In genomic region chr11:82177711-82178110, GRCm38 (mm10) we compare ENCODE assay signal across 10 mouse cellular contexts.
A peak's percentile ranks its signal among the peaks of the same experiment; 100 is the strongest.
DNase-seq lines count a peak whose midpoint lies in the region; ATAC-seq lines count a peak whose summit lies in the region.
"Had no signal": no experiment of that assay in that cellular context is flagged by ENCODE, and none has a peak within 500 bp of the region (broad histone marks: within the 10 kb centered on the region; RNA-seq: fewer than 3 reads in every experiment).

No protein-coding gene starts in this region.

- no peak overlapping the region for H3K4me3 ChIP-seq in kidney, embryonic 16.5 days (ENCODE audit: low read length)
- H3K4me3 ChIP-seq: embryonic facial prominence, embryonic 13.5 days; megakaryocyte, embryonic 14.5 days had no signal

- no peak overlapping the region for H3K9ac ChIP-seq in kidney, embryonic 16.5 days (replicated peaks; ENCODE audit: low read length)
- H3K9ac ChIP-seq: embryonic facial prominence, embryonic 13.5 days had no signal

- no peak overlapping the region for H3K27ac ChIP-seq in kidney, embryonic 16.5 days (ENCODE audit: low read length)
- H3K27ac ChIP-seq: embryonic facial prominence, embryonic 13.5 days had no signal

- H3K9me3 ChIP-seq in kidney, embryonic 16.5 days (ENCODE audit: low read length) = no peaks in the 10 kb centered on the region
- H3K9me3 ChIP-seq: embryonic facial prominence, embryonic 13.5 days; megakaryocyte, embryonic 14.5 days had no signal

- 29% methylated on average over 5 of the region's 5 CpGs for WGBS in kidney, embryonic 16.5 days

- no peak overlapping the region for H3K4me2 ChIP-seq in kidney, embryonic 16.5 days (replicated peaks; ENCODE audit: low read depth, low read length)
- H3K4me2 ChIP-seq: embryonic facial prominence, embryonic 13.5 days had no signal

- no peaks in the 10 kb centered on the region for H3K36me3 ChIP-seq in kidney, embryonic 16.5 days (ENCODE audit: insufficient read depth, low read length)
- H3K36me3 ChIP-seq: embryonic facial prominence, embryonic 13.5 days had no signal

- H3K4me1 ChIP-seq in kidney, embryonic 16.5 days (ENCODE audit: insufficient read depth, low read length) = no peaks in the 10 kb centered on the region
- H3K4me1 ChIP-seq: embryonic facial prominence, embryonic 13.5 days had no signal

- intact Hi-C loops in heart, postnatal 10 days (cut with DNase I) = loop anchor here (1.0 to 5.0 kb wide), 3 partner anchors 129 to 540 kb away; no protein-coding TSS in a partner anchor
- intact Hi-C loops in left cerebral cortex, postnatal 4 days (cut with DNase I) = loop anchor here (1.0 to 10.0 kb wide), 2 partner anchors 181 to 543 kb away; no protein-coding TSS in a partner anchor

- no peak for DNase-seq in kidney, adult 8-10 months
- DNase-seq in ES-CJ7 (ENCODE audit: low read depth, low spot score) = peak; percentile 70
- peak; percentile 7 for DNase-seq in cerebellum, adult 9-11 months
- DNase-seq in heart, postnatal 10 days = peak; percentile 57 to 81
- DNase-seq in left cerebral cortex, postnatal 4 days = peak; percentile 40
- peak; percentile 83 for DNase-seq in naive thymus-derived CD4-positive, alpha-beta T cell, adult 2 months (ENCODE audit: low read depth)
- no peak for DNase-seq in ovary, postnatal 36 days (ENCODE audit: low spot score)

- ATAC-seq in kidney, embryonic 16.5 days (ENCODE audit: low FRiP score, low TSS enrichment) = 0 out of 2 replicates have a peak, but pooled peaks have one; percentile 54

- no peaks in the 10 kb centered on the region for H3K27me3 ChIP-seq in kidney, embryonic 16.5 days (ENCODE audit: insufficient read depth, low read length)

Comparison
In these comparisons a context has a peak if more than half of its experiments do, and no peak if none do; other contexts are left out.
1. DNase-seq: peak in ES-CJ7 (single experiment), cerebellum, adult 9-11 months (single experiment), heart, postnatal 10 days (2 of 2), left cerebral cortex, postnatal 4 days (single experiment) and naive thymus-derived CD4-positive, alpha-beta T cell, adult 2 months (single experiment); none in kidney, adult 8-10 months (0 of 2) and ovary, postnatal 36 days (single experiment).